Mouse (Mus musculus): Measurements from ENCODE around the gene Usp3.

- TF ChIP-seq CTCF (IDR thresholded peaks at IDR 0.05) (no peak), EP300 (IDR thresholded peaks at IDR 0.05; ENCODE audit: insufficient read depth, low read depth, low read length) (no peak), POLR2A (IDR thresholded peaks at IDR 0.05; ENCODE audit: insufficient read depth, low read depth, low read length) (no peak)
Observed at GRCm38 (mm10) chr9:66591851-66592645, 894 bp downstream of the Usp3 start.
